Mouse (Mus musculus) cerebellum, adult 18-20 months (tissue): ENCODE measurements around the gene Sez6.

Source experiments
- DNase-seq, 2 experiments: peaks; one replicate each; pipeline ENCODE4 v3.0.0; 2021

Gene Sez6

DNA sequence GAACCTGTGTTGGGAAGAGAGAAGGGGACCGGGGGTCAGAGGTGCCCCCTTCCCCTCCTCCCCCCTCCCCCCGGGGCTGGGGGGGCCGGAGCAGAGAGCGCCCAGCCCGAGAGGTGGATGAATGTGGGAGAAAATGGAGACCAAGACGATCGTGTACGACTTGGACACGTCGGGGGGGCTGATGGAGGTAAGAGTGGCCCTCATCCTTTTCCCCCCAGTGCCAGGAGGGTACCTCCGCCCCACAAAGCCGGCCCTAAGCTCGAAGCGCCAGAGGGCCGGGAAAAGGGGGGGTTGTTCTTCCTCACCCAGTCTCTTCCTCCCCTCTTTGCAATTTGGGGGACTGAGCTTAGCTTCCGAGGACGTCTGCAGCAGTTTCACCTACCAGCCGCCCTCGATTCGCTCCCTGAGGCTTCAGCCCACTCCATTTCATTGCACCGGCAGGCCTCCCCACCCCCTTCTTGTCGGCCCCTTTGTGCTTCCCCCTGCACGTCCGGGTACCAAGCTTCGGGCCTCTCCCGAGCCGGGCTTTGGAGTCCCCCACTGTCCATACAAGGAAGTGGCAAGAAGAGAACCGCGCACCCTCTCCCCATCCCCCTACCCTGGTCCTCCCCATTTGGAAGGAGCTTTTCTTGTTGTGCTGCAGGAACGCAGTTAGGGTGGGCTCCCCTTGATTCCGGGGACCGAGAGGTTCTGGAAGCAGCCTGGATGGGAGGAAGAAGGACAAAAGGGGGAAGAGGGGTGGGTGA, 52.8 kb downstream of the Sez6 start:
- DNase-seq = peak; percentile 40 to 54

- peak; percentile 64 to 75 for DNase-seq
Observed at GRCm38 (mm10) chr11:77983937-77984835, 53.6 kb downstream of the Sez6 start.

GRCm38 (mm10) chr11:77984836-77985231, 54.2 kb downstream of the Sez6 start:
- DNase-seq = peak; percentile 57

DNA sequence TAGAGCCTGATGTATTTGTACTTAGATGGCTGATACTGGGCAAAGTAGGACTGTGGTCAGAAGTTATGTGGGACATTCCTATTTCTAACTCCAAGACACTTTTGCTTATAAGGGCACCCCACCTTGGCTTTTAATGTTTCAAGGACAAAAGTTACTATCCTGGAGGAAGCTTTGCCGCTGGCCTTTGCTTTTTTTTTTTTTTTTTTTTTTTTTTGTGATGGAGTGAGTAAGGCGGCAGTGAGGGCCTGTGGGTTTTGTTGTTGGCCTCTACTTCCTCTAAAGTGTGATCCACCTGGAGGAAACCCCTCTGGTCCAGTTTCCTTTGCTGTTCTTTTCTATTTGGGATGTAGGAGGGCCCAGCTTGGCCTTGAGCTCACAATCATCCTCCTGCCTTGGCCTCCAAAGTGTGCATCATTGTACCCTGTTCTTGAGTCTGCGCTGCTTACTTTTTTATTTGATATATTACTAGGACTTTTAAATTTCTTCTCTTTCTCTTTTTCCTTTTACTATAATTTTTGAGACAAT, 55.0 kb downstream of the Sez6 start:
- no peak for DNase-seq

DNA sequence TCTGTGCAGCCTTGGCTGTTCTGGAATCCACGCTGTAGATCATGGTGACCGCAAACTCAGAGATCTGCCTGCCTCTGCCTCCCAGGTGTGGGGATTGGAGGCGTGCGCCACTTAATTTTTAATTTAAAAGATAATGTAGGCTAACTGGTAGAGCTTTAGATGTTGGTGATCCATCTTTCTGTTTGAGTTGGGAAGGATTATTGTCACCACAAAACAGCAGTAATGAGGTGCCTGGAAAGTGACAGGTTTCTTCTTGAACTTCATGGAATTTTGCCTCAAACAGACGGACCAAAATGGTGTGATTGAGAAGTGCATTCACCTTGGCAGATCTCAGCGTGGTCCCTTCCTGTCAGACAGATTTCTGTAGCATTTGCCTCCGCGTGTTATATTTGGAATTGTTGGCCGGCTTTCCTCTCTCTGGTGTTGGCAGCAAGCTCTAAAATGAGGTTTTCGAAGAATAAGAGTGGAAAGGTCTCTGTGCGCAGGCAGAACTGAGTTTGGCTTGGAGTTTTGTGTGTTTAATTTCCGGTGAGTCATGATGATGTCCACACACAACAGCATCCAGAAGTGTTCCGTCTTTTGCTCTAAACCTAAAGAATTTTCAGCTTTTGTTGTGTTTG, 58.6 kb downstream of the Sez6 start:
- peak; percentile 57 to 72 for DNase-seq

GRCm38 (mm10) chr11:77995556-77995955, 65.0 kb downstream of the Sez6 start:
- DNase-seq = no peak

DNA sequence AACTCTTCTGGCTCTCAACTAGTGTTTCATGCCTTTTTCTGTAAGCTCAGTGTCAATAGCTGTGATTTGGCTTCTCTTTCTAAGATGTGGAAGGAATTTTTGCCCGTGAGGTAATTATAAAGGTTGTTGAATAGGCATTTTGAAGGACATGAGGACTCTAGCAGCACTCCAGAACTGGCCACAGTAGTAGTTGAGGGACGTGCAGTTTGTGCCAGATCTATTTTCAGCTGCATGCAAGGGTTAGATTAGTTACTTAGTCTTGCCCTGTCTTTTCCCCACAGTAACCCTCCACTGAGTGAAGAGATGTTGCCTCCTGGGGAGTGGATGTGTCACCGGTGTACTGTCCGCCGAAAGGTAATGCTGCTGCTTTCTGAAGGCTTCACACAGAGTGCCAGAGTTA, 75.8 kb downstream of the Sez6 start:
- no peak for DNase-seq

GRCm38 (mm10) chr11:78019676-78020075, 89.1 kb downstream of the Sez6 start:
- DNase-seq = peak; percentile 71 to 85

DNA sequence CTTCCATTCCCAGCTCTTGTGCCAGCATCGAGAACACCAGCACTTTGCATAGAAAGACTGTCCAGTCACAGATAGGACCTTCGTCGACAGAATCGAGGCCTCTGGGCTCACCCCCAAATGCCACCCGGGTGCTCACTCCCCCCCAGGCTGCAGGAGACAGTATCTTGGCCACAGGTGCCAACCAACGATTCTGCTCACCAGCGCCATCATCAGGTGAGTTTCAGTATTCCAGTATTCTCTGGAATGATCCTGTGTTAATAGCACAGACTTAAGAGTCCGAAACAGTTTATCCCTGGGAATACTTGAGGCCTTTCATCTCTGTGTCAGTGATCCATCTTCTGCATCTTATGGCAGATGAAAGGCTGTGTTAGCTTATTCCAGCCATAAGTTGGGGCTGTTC, 93.0 kb downstream of the Sez6 start:
- peak in 1 of 2 experiments; percentile 37 for DNase-seq
